Mouse (Mus musculus): ENCODE results near the gene Hp1bp3.

DNA sequence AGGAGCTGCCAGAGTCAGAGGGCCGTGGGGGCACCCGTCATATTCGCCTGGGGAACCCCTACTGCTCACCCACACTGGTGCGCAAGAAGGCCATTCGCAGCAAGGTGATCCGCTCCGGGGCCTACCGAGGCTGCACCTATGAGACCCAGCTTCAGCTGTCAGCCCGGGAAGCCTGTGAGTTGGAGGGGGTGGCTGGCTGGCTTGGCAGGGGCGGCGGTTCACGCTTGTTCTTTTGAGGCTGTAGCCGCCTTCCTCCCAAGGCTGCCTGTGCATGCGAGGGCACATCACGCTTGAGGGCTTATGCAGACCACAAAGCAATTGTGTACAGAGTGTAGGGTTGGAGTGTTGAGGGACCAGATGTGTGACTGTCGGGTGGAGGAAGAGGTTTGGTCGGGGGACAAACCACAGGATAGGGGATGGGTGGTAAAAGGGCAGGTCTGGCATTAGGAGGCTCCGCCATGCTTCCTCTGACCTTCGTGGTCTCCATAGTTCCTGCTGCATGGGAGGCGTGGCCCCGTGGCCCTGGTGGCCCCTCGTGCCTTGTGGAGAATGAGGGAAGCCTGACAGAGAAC is 41.1 kb downstream of the Hp1bp3 start:
- TF ChIP-seq CTCF (IDR thresholded peaks at IDR 0.05; ENCODE audit: extremely low read depth, insufficient read depth, low read length) (no peak), POLR2A (IDR thresholded peaks at IDR 0.05; ENCODE audit: extremely low read depth, insufficient read depth, low read length) (no peak)
